Mouse (Mus musculus): ENCODE data around the gene Otoa.

Gene Otoa

GRCm38 (mm10) chr7:121082949-121083513 is 1.6 kb downstream of the Otoa start:
- DNase-seq: peak in 1 of 2 experiments; percentile 15

DNA sequence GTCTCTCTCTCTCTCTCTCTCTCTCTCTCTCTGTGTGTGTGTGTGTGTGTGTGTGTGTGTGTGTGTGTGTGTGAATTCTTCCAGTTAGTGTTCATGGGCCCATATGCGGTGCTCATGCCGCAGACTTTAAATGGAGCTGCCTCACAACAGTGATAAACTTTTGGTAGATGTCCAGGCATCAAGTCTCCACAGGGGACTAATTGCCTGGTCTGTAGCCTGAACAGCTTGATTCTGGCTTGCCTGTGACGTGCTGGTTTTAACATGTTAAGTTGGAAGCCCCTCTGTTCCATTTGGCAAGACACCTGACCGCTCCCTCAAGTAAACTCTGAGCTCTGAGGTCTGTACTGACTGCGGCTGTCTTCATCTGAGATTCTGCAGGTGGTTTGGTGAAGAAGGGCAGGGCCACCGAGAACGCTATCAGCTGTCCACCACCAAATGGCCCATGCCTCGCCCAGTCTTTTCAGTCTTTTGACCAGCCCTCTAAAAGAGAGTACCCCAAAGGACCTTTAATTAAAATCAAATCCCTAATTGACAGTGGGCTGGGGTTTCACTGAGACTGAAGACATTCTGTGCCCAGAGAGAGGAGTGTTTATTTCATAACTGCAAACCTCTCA is 3.5 kb downstream of the Otoa start:
- DNase-seq: no peak

GRCm38 (mm10) chr7:121085500-121085899 is 4.0 kb downstream of the Otoa start:
- DNase-seq: no peak

DNA sequence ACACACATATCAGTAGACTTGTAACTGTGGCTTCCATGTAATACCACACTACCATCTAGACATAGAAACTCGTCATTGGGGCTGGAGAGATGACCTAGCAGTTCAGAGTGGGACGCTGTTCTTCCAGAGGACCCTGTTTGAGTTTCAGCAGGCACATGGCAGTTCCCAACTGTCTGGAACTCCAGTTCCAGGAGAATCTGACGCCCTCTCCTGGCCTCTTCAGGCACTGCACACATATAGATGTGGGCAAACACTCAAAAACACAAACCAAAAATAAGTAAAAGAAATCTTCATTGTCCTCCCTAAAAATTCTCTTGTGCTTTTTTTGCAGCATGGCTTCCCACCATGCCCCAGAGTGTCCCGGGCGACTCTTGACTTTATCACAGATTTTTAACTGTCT is 7.3 kb downstream of the Otoa start:
- no peak for DNase-seq

DNA sequence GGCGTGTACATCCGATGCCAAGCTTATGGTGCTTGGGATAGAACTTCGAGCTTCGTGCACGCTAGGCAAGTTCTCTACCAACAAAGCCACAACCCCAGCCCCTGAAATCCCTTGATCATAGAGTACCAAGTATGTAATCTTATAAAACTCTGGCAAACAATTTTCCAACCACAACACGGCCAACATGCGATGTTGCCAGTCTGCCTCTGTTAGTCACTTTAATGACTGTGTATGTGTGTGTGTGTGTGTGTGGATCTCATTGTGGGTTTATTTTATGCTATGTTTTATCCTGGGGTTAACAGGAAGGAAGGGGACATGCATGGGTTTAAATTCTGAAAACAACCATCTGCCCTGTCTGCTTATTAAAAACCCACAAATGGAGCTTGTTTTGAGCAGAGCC is 9.3 kb downstream of the Otoa start:
- no peak for DNase-seq

DNA sequence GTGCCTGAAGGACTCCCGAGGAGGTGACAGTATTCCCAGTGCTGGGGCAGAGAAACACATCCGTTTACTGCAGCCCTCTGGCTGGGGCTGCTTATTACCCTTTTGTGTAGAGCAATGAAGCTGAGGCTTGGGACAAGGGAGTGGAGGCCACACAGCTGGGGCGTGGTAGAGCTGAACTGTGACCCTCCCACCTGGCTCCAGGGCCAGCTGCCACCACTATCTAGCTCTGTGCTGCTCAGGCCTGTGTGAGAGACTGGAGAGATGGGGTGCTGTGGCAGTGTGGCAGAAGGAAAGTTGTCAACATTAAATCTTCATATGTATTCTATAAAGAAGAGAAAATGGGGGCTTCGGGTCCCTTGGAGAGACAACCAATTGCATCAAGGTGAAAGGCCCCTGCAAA is 11.6 kb downstream of the Otoa start:
- DNase-seq: no peak

GRCm38 (mm10) chr7:121098614-121099389 is 17.4 kb downstream of the Otoa start:
- DNase-seq: no peak

- no peak for DNase-seq
These were observed 26.4 kb downstream of the Otoa start for GRCm38 (mm10) chr7:121107851-121108250.

- no peak for DNase-seq
These were observed 29.9 kb downstream of the Otoa start for GRCm38 (mm10) chr7:121111321-121111720.

DNA sequence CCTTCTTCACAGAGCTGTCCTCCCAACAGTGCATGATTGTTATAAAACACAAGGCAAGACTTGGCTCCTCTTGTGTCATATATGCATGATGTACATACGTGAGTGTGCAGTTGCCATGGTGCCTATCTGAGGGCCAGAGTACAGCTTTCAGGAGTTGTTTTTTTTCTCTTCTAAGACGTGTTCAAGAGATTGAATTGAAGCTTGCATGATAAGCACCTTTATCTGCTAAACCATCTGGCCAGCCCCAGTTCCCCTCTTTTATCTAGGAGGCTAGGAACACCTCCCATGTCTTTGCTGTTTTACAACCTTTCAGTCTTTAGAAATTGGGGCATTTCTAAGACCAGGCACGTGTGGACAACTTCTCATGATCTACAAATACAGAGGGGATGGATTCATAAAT is 30.3 kb downstream of the Otoa start:
- no peak for DNase-seq

DNA sequence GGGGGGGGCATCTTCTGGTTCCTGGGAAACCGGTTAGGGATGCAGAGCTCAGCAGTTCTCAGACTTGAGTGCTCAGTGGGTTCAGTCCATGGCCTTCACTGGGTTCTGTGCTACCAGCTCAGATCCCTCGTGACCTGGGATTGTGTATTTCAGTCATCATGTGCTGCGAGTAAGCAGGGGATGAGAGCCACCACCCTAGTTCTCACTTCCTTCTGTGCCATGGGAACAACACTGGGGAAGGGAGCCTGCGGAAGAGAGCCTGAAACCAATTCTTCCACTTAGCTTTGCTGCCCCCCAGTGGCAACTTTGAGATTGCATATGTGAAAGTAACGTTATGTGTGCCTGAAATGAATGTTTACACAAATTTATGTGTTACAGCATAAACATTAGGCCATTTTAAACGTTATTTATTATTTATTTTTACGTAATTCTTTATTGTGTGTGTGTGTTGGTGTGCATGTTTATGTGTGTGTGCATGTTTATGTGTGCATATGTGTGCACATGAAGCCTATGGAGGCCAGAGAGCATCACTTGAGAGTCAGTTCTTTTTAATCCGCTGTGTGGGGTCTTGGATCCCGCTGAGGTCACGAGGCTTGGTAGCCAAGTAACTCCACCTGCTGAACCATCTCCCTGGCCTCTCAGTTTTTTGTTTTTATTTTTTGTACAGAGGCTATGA is 38.8 kb downstream of the Otoa start:
- DNase-seq: peak; percentile 76 to 88

GRCm38 (mm10) chr7:121130837-121131236 is 49.4 kb downstream of the Otoa start:
- no peak for DNase-seq

- DNase-seq: no peak
These were observed 59.8 kb downstream of the Otoa start for GRCm38 (mm10) chr7:121141274-121141673.

DNA sequence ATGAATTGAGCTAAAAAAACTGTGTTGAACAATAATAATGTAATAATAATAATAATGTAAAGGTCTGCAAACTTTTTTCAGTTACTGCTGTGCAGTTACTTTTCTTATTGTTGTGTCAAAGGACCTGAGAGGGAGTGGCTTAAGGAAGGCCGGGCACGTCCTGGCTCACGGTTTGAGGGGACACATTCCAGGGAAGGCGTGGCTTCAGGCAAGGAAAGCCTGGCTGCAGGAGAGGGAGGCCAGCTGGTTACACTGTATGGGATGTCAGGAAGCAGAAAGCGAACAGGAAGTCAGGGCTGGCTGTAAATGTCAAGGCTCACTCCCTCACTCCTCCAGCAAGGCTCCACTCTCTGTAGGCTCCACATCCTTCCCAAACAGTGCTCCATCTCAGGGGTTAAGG is 69.2 kb downstream of the Otoa start:
- DNase-seq: no peak

- DNase-seq: peak; percentile 15 to 28
These were observed 70.7 kb downstream of the Otoa start for GRCm38 (mm10) chr7:121152186-121152585.

DNA sequence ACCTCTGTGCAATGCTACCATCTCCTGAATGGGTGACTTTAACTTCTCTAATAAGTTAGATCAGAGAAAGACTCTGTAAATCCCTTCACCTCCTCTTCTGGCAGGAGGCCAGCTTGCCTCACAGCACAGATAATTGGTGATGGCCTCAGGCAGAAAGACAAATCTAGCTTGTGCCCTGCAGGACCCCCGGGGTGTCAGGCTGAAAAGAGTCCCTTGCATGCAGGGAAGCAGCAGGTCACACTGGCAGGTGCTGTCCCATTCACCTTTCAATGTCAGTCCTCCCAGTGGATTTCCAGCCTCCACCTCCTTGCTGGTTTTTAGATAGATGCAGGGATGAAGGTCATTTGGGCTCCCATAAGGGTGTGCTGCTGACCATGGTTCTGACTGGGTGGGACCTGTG is 84.2 kb downstream of the Otoa start:
- no peak for DNase-seq

DNA sequence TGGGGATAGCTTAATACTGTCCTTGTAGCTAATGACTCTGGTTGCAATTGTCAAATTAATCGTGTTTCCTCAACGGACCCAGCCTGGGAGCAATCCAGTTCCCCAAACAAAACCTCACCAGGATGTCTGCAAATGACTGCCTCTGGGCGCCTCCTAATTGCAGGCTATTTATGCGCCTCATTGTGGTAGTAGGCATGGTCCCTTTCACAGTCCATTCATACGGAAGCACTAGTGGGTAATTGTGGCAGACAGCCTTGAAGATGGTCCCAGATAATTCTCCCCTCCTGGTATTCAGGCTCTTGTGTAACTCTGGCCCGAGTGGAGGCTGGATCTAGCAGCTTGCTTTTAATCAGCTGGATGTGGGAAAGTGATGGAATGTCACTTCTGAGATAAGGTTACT is 90.4 kb downstream of the Otoa start:
- DNase-seq: no peak

- no peak for DNase-seq
These were observed 105.8 kb downstream of the Otoa start for GRCm38 (mm10) chr7:121187201-121187786.

- no peak for DNase-seq
These were observed 107.5 kb downstream of the Otoa start for GRCm38 (mm10) chr7:121188976-121189375.

DNA sequence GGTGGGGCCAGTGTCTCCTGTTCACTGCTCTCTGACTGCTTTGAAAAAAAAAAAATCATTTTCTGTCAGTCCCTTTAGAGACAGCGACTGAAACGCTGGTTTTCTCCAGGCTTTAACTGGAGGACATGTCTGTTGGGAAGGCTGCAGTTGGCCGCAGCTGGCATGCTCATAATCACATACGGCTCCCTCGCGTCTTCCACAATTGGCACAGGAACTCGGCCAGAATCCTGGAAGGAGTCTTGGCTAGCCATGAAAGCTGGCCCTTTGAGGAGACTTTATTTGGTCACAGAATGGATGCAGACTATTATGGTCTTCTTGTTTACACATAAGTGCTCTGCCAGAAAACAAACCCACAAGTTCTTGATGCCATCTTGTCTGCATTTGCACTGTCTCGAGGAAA is 117.5 kb downstream of the Otoa start:
- peak; percentile 8 to 13 for DNase-seq

- DNase-seq: no peak
These were observed 130.4 kb downstream of the Otoa start for GRCm38 (mm10) chr7:121211804-121212203.
